Mouse (Mus musculus): ENCODE results near the gene Slc22a17.

Gene Slc22a17

DNA sequence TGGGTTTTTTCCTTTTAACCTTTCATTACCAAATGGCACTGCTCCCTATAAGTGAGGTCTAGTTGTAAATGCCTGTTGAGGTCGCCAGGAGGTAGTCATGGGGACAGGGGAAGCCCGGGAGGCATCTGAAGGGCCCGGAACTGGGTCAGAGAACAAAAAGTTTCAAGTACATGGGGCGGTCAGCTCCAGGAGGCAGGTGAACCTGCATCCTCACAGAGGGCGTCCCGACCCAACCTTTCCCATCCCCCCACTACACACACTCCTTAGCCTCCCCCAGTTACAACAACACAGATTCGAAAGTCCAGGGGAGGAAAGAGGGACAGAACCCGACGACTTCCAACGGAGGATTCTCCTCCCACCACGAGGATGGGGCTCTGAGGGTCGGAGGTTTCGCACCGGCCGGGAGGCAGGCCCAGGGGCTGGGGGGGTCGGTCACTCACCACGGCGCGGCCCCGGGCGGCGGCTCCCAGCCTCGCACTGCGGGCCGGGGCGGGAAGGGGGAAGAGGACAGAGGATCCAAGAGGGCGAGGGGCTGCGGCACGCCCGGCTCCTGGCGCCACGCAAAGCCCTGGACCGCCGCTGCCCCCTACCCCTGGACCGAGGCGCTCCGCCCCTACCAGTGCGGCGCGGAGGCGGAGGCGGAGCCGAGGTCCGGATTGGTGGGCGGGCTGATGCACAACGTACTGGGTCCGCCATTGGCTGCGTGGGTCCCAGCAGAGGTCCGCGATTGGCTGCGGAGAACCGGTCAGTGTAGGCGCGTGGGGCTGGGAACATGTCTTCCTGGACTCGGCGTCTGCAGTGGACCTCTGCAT, 49.2 kb downstream of the Slc22a17 start:
- DNase-seq (ENCODE audit: low read depth in 1 of 2, low spot score in 2 of 2), result peak; percentile 61 to 77

DNA sequence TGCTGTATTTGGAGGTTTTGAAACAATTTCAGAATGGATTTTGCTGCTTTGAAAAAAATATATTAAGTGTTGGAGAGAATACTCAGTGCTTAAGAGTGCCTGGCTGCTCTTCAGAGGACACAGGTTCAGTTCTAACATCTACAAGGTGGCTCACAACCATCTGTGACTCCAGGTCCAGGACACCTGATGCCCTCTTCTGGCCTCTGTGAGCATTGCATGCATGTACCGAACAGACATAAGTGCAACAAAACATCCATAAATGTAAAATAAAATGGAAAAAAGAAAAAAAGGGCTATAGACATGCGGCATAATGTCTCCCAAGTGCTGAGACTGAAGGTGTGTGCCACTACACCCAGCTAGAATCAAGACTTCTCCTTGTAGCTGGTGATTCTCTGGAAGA, 52.4 kb downstream of the Slc22a17 start:
- peak in 1 of 2 experiments; percentile 19 for DNase-seq (ENCODE audit: low read depth in 1 of 2, low spot score in 2 of 2)

DNA sequence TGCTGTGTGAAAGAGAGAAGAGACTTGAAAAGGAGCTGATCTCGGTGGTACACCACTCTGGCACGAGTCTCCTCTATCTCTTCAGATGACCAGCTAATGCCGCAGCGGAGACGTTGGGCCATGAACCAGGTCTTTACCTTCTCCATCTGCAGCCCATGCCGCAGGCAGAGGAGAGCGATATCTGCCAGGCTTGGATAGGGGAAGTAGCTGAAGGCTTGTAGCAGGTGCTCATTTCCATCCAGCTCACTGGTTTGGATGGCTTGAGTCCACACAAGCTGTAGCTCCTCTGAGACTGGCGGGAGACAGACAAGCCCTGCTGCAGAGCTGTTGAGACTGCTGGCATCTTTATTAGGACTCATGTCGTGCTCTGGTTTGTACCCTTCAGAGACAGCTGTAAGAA, 55.0 kb downstream of the Slc22a17 start:
- no peak for DNase-seq (ENCODE audit: low read depth in 1 of 2, low spot score in 2 of 2)

DNA sequence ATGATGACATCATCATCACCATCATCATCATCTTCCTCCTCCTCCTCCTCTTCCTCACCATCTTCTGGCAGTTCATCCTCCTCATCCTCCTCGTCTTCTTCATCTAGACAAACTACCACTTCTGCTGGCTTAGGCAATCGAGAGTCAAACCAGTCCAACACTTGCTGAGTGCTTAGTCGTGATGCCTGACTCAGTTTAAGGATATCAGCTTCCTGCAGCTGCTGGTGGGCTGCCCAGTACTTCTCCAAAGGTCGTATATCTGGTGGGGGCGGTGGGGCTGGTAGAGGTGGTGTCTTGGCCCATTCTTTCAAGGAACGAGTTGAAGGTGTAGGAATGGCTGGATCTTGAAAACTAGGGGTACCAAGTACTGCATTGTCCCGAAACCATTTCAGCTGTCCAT, 56.2 kb downstream of the Slc22a17 start:
- no peak for DNase-seq (ENCODE audit: low read depth in 1 of 2, low spot score in 2 of 2)
